Mouse (Mus musculus) spleen, postnatal 10 days (tissue): ENCODE measurements around the gene Them7.

Source experiments
- DNase-seq, 2 experiments: peaks; one replicate each; pipeline ENCODE4 v3.0.0; 2021 to 2022; ENCODE audit warnings: low spot score in 2 of 2

Gene Them7

GRCm38 (mm10) chr2:105305876-105306275 lies 81.8 kb downstream of the Them7 start:
- no peak for DNase-seq

DNA sequence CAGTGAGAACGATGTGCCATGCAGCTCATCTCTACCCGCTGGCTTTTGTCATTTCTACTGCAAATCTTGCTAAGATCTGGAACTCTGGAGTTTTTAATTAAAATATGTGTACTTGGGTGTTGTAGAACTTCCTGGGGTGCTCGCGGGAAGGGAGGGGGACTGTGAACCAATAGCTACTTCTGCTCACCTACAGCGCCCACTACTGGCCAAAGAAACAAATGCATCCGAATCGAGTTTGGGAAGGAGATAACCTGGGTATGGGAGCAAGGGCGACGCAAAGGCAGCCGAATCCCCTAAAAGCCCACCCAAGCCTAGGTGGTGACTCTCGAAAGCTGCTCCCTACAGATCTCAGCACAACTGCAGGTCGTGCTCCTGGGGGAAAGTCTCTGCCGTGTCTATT lies 87.3 kb downstream of the Them7 start:
- peak in 1 of 2 experiments; percentile 20 for DNase-seq

- no peak for DNase-seq
Observed at GRCm38 (mm10) chr2:105311991-105312390, 87.9 kb downstream of the Them7 start.

DNA sequence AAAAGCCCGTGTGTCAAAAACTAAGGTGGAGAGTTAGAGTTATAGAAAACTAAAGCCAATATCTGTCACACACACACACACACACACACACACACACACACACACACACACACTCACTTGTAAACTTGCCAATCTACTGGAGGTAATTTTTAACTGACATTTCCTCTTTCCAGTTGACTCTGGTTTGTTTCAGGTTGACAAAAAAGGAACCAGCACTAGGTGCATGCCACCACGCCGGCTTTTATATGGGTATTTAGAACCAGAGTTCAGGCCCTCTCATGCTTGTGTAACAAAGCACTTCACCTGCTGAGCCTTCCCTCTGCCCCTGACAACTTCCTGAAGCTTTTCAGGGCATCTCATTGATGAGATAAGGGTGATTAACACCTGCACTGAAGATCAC lies 89.0 kb downstream of the Them7 start:
- no peak for DNase-seq

DNA sequence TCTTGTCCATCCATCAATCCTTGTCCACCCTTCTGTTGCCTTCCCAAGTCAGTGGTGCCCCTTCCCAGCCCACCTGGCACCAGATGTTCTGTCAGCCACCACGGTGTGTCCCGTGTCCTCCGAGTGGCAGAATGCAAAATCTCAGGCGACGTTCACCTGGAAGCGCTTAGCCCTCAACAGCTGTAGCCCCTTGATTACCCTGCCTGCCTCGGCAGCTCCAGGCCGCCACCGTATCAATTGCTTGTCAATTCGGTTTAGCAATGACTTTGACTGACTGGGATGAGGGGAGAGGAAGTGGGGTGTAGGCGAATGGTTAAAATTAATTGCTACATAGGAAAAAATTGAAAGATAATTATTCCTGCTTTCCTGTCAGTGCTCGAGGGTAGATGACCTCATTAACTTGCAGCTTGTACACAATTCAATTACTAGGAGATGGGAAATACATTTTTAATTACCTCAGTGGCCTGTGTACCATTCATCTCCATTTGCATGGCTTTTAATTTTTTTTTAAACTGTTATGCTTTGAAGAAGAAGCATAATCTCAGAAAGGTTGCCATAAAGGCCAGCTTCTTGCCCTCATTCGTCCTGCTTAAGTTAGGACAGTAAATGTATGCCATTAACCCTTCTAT lies 93.5 kb downstream of the Them7 start:
- DNase-seq, result no peak

DNA sequence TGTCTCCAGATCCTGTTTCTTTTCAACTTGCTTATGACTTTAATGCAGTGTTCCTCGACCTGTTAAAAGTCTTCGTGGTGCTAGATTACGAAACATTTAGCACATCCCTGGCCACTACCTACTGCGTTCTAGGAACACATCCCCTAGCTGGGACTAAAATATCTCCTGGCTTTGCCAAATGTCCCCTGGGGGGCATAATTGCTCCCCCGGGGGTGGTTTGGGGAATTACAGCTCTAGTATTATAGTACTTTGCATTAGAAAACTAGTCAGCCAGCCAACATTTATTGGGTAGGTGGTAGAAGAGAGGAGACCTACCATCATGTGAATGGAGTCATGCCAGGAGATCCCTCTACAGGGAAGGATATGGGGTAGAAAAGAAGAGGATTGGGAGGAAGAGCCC lies 101.9 kb downstream of the Them7 start:
- no peak for DNase-seq

GRCm38 (mm10) chr2:105330024-105330423 lies 105.9 kb downstream of the Them7 start:
- DNase-seq, result no peak

DNA sequence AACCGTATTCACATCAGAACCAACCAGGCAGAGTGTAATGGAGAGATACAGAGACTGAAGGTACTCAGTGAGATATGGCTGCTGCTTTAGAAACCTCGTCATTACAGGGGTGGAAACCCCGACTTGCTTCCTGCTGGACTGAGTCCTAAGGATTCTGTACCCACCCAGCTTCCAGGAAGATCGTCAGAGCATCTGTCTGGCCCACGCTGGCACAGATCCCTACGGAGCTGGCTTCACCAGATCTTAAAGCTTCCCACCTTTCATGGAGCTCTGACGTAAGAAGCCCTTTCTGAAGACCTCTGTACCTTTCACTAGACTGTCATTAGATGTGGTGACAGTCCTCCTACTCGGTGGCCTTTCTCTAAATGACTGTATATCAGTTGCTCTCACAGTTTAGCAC lies 109.0 kb downstream of the Them7 start:
- DNase-seq, result no peak

- peak; percentile 8 to 18 for DNase-seq
Observed at GRCm38 (mm10) chr2:105333976-105334713, 110.0 kb downstream of the Them7 start.

DNA sequence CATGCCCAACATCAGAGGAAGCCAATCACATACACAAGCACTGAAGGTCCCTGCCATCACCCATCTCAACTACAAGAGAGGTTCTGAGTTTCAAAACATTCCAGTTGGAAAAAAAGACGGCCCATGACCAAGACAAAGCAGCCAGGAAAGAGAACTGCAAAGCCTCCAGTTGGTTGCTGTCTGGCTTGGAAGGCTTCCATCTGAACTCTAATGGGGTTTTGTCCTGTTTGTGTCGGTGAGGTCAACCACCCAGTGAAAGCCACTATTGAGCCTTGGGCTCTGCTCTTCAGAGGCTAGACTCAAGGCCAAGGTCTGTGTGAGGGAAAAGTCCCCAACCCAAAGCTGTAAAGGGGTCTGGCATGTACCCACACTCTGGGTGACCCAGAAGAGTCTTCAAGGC lies 111.5 kb downstream of the Them7 start:
- DNase-seq, result no peak

DNA sequence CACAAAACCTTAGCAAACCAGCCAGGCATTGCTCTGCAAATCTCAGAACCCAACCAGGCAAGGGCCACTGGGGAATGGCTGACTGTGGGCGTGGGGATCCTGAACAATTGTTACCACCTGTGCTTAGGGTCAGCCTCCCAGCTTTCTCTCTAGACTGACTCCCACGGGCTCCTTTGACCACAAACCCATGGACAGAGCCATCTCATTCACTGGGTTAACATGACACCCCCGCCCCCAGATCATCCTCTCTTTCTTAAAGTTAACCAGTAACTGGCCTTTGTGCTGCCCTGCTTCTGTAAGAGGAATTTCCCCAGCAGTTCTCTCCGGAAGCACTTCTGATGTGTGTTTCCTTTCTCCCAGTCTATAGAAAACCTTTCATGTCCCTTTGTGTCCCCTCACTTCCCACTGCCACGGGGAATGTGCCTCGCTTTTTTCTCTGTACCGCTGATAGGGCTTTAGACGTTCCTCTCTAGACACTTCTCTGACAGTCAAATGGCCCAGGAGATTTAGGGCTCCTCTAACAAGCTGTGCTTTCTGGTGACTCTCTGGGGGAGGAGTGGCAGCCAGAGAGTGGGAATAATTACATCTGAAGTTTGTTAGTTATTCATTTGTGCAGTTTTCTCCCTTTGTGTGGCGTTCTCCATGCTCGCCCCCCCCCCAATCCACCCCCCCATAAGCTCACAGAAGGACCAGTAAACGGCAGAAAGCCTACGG lies 112.4 kb downstream of the Them7 start:
- DNase-seq, result no peak

GRCm38 (mm10) chr2:105337171-105337875 lies 113.2 kb downstream of the Them7 start:
- no peak for DNase-seq

- no peak for DNase-seq
Observed at GRCm38 (mm10) chr2:105339993-105340392, 115.9 kb downstream of the Them7 start.

GRCm38 (mm10) chr2:105348886-105349285 lies 124.8 kb downstream of the Them7 start:
- DNase-seq, result no peak

DNA sequence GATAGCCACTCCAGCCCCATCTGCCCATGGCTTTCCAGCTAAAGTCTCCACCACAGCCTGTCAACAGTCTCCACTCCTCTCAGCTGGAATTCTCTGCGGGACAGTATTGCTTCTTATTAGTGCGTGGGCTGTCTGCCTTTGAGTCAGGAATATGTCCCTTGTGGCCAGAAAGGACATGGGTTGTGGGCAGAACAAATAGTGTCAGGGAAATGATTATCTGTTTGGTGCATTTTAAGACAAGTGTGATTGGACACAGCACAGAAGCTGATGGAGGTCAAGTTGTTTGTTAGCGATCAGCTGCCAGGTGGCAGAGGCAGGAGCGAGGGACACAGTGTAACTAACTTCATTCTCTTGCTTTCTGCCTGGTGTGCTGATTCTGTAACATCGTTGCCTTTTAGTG lies 132.7 kb downstream of the Them7 start:
- no peak for DNase-seq

- DNase-seq, result no peak
Observed at GRCm38 (mm10) chr2:105358040-105358439, 133.9 kb downstream of the Them7 start.

GRCm38 (mm10) chr2:105367623-105368022 lies 143.5 kb downstream of the Them7 start:
- DNase-seq, result no peak

DNA sequence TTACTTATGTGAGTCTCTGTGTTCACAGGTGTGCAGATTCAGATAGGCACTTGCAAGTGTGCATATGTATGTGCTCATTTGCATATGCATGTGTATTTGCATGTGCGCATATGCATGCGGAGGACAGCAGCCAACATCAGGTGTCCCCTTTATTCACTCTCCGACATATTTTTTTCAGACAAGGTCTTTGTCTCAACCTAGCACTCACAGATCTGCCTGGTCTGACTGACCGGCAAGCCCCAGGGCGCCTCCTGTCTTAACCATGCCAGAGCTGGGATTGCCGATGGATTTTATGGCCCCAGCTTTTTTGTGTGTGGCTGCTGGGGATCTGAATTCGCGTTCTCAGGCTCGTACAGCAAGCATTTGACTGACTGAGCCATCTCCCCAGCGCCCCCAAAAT lies 146.1 kb downstream of the Them7 start:
- DNase-seq, result no peak

DNA sequence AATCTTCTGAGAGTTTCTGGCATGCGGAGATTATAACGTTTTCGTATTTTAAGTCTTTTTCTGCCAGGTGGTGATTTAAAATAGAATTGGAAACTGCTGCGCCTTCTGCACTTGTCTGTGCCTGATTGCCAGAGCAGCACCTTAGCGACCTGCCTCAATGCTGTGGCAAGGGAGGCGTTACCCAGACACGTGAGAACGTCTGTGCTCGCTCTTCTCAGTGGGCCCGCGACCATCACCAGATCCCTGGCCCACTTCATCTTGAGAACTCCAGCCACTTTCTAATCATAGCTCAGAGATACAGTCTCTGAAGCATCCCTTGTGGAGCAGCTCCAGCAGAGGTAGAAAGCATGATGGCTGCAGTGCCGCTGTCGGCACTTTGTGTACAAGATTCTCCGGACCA lies 146.6 kb downstream of the Them7 start:
- no peak for DNase-seq

- no peak for DNase-seq
Observed at GRCm38 (mm10) chr2:105372156-105372555, 148.0 kb downstream of the Them7 start.

- no peak for DNase-seq
Observed at GRCm38 (mm10) chr2:105372727-105373126, 148.6 kb downstream of the Them7 start.

DNA sequence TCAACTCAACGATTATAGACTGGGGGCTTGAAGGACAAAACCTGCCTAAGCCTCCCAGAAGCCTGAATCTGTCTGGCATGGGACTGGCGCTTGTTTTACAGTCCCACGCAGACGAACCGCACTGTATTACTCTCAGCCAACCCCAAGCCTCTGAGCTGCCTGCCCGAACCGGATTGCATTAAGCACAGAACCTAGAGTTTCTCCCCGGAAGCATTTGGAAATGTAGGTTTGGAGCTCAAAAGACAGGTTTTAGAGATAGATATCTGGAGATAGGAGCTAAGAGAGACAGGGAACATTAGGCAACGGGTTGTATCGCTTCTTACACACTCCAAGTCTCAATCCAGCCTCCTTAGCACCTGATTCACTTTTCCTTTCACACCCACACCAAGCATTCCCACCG lies 149.5 kb downstream of the Them7 start:
- no peak for DNase-seq
